Mouse (Mus musculus): ENCODE data around the gene Got1.

- TF ChIP-seq POLR2A (IDR thresholded peaks at IDR 0.05; ENCODE audit: insufficient read length, low read depth) (no peak), E2F4 (IDR thresholded peaks at IDR 0.05; ENCODE audit: insufficient read depth) (no peak), TCF3 (IDR thresholded peaks at IDR 0.05; ENCODE audit: insufficient read length, low read depth) (no peak), MYOD1 (IDR thresholded peaks at IDR 0.05; ENCODE audit: control insufficient read depth in 1 of 3, insufficient read length in 2 of 3, low read depth in 2 of 3) (no peak), USF1 (IDR thresholded peaks at IDR 0.05; ENCODE audit: low read depth) (no peak), MAX (IDR thresholded peaks at IDR 0.05; ENCODE audit: low read depth) (no peak), TCF12 (IDR thresholded peaks at IDR 0.05; ENCODE audit: insufficient read depth, poor library complexity, severe bottlenecking) (no peak), SRF (IDR thresholded peaks at IDR 0.05; ENCODE audit: control insufficient read depth, insufficient read length, low read depth) (no peak), CEBPB (IDR thresholded peaks at IDR 0.05; ENCODE audit: insufficient read depth, poor library complexity, severe bottlenecking) (no peak), POLR2AphosphoS2 (IDR thresholded peaks at IDR 0.05; ENCODE audit: insufficient read length, low read depth) (no peak), REST (IDR thresholded peaks at IDR 0.05; ENCODE audit: insufficient read depth, insufficient read length) (no peak)
These were observed 6.1 kb downstream of the Got1 start for GRCm38 (mm10) chr19:43518261-43518660.
